Mouse (Mus musculus): ENCODE results near the gene Cox18.
A peak's percentile ranks its signal among the peaks of the same experiment; 100 is the strongest.
"Not testable (repeated sequence)": the region's sequence is repeated elsewhere in the genome, so short reads cannot be mapped to it uniquely, and the experiment has no call there.

The Cox18 gene

GRCm38 (mm10) chr5:90223534-90224381 is at the start of gene Cox18:
Cox18 (minus strand) TSS chr5:90224001.
- peak; percentile 96 to 97 for DNase-seq (ENCODE audit: low spot score in 2 of 2)

GRCm38 (mm10) chr5:90262230-90262629 is 38.4 kb upstream of the Cox18 start:
- not testable (repeated sequence) for DNase-seq (ENCODE audit: low spot score in 2 of 2)

- no peak for DNase-seq (ENCODE audit: low spot score in 2 of 2)
Observed at GRCm38 (mm10) chr5:90257023-90257422, 33.2 kb upstream of the Cox18 start.

GRCm38 (mm10) chr5:90247503-90247902 is 23.7 kb upstream of the Cox18 start:
- no peak for DNase-seq (ENCODE audit: low spot score in 2 of 2)

- DNase-seq (ENCODE audit: low spot score in 2 of 2), result no peak
Observed at GRCm38 (mm10) chr5:90246987-90247386, 23.2 kb upstream of the Cox18 start.

- DNase-seq (ENCODE audit: low spot score in 2 of 2), result no peak
Observed at GRCm38 (mm10) chr5:90246567-90246966, 22.8 kb upstream of the Cox18 start.

- no peak for DNase-seq (ENCODE audit: low spot score in 2 of 2)
Observed at GRCm38 (mm10) chr5:90245416-90245815, 21.6 kb upstream of the Cox18 start.

GRCm38 (mm10) chr5:90235217-90235616 is 11.4 kb upstream of the Cox18 start:
- DNase-seq (ENCODE audit: low spot score in 2 of 2), result no peak

- DNase-seq (ENCODE audit: low spot score in 2 of 2), result no peak
Observed at GRCm38 (mm10) chr5:90233305-90233704, 9.5 kb upstream of the Cox18 start.

GRCm38 (mm10) chr5:90229760-90230159 is 6.0 kb upstream of the Cox18 start:
- no peak for DNase-seq (ENCODE audit: low spot score in 2 of 2)

- DNase-seq (ENCODE audit: low spot score in 2 of 2), result no peak
Observed at GRCm38 (mm10) chr5:90226696-90227095, 2.9 kb upstream of the Cox18 start.

- DNase-seq (ENCODE audit: low spot score in 2 of 2), result no peak
Observed at GRCm38 (mm10) chr5:90224730-90225129, 929 bp upstream of the Cox18 start.

- DNase-seq (ENCODE audit: low spot score in 2 of 2), result no peak
Observed at GRCm38 (mm10) chr5:90222937-90223336, 864 bp downstream of the Cox18 start.

- DNase-seq (ENCODE audit: low spot score in 2 of 2), result no peak
Observed at GRCm38 (mm10) chr5:90217791-90218190, 6.0 kb downstream of the Cox18 start.

GRCm38 (mm10) chr5:90217226-90217625 is 6.6 kb downstream of the Cox18 start:
- DNase-seq (ENCODE audit: low spot score in 2 of 2), result no peak

- DNase-seq (ENCODE audit: low spot score in 2 of 2), result no peak
Observed at GRCm38 (mm10) chr5:90213356-90213755, 10.4 kb downstream of the Cox18 start.

- no peak for DNase-seq (ENCODE audit: low spot score in 2 of 2)
Observed at GRCm38 (mm10) chr5:90203168-90203567, 20.6 kb downstream of the Cox18 start.

- DNase-seq (ENCODE audit: low spot score in 2 of 2), result no peak
Observed at GRCm38 (mm10) chr5:90202447-90203117, 21.2 kb downstream of the Cox18 start.

GRCm38 (mm10) chr5:90199922-90200632 is 23.7 kb downstream of the Cox18 start:
- DNase-seq (ENCODE audit: low spot score in 2 of 2), result no peak

- peak; percentile 30 to 66 for DNase-seq (ENCODE audit: low spot score in 2 of 2)
Observed at GRCm38 (mm10) chr5:90194831-90195230, 29.0 kb downstream of the Cox18 start.

GRCm38 (mm10) chr5:90182782-90183181 is 41.0 kb downstream of the Cox18 start:
- no peak for DNase-seq (ENCODE audit: low spot score in 2 of 2)

GRCm38 (mm10) chr5:90179094-90179493 is 44.7 kb downstream of the Cox18 start:
- DNase-seq (ENCODE audit: low spot score in 2 of 2), result no peak
